Mouse (Mus musculus) embryonic stem cell, embryonic (primary cell): Measurements from ENCODE around the gene Apbb2.

ENCODE experiments used
- CTCF ChIA-PET, 4 experiments: fragments of 300-600 bp in 2 of 4; fragments of 350-600 bp in 2 of 4; sonication (Branson Sonifier 250); formaldehyde crosslinking; loops; one replicate each; lab custom pipeline; 2022; ENCODE audit warnings: inconsistent platforms in 2 of 4; lab: Charles Lee
- POLR2A ChIA-PET, 4 experiments: fragments of 300-600 bp in 2 of 4; fragments of 350-600 bp in 2 of 4; sonication (Branson Sonifier 250); formaldehyde crosslinking; loops; one replicate each; lab custom pipeline; 2022; ENCODE audit warnings: antibody characterized with exemption in 4 of 4, inconsistent platforms in 1 of 4; lab: Charles Lee

The Apbb2 gene

GRCm38 (mm10) chr5:66496881-66497360 is 121.7 kb downstream of the Apbb2 start:
- ChIA-PET CTCF (interaction anchor here in 2 of 4 experiments (0.7 to 1.6 kb wide), 2 partner anchors 121 to 127 kb away, joined by 3 to 6 read pairs; partner anchors contain the start of gene Apbb2 (in 1 of the 2)), POLR2A (no interaction called here)

GRCm38 (mm10) chr5:66494651-66495050 is 123.9 kb downstream of the Apbb2 start:
- ChIA-PET CTCF (no interaction called here), POLR2A (no interaction called here)

GRCm38 (mm10) chr5:66492563-66492960 is 126.0 kb downstream of the Apbb2 start:
- ChIA-PET CTCF (no interaction called here), POLR2A (no interaction called here)

- CTCF ChIA-PET = no interaction called here
- POLR2A ChIA-PET = no interaction called here
Observed at GRCm38 (mm10) chr5:66491907-66492562, 126.5 kb downstream of the Apbb2 start.

DNA sequence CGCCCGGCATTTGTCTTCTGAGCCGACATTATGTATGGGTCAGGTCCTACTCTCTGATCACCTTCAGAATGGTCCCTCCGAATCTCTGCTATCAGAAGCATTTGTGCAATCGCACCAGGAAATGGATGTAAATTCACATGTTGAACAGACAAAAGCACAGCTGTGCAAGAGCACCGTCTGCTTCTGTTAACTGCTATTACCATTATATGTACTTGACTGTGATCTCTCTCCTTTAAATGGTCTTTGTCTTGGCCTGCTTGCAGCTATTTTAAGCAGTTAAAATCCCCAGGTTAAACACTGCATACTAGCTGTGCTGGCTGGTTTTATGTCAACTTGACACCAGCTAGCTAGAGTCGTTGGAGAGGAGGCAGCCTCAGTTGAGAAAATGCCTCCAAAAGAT is 132.6 kb downstream of the Apbb2 start:
- ChIA-PET POLR2A (interaction anchor here in 2 of 4 experiments (0.7 to 1.3 kb wide), 6 partner anchors 9 to 190 kb away, joined by 3 to 8 read pairs (median 3); partner anchors contain the start of gene Uchl1 (in 1 of the 2)), CTCF (interaction anchor here in 3 of 4 experiments (0.6 kb wide), 3 partner anchors 132 to 449 kb away, joined by 3 to 6 read pairs (median 3); partner anchors contain the start of gene Apbb2 (in 1 of the 3))

DNA sequence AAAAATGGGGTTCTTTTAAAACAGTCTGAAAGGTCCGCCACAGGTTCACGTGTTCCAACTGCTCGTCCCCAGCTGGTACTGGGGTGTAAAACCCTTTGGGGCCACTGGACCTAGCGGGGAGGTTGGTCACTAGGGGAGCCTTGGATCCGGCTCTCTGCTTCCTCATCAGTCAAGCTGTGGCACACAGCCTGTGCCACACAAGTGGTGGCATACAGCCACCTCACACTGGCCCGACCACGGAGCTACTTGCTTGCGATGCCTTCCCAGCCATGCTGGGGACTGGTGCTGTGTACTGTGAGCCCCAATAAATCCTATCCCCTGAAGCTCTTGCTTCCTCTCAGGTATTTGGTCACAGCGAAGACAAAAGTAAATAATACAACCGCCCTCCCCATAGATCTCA is 142.3 kb downstream of the Apbb2 start:
- ChIA-PET CTCF (interaction anchor here (0.5 to 1.4 kb wide), 5 partner anchors 10 to 143 kb away, joined by 3 to 6 read pairs (median 3); partner anchors contain the start of gene Apbb2 (in 2 of the 4)), POLR2A (interaction anchor here in 2 of 4 experiments (0.7 to 2.1 kb wide), 8 partner anchors 9 to 200 kb away, joined by 3 to 10 read pairs (median 4); partner anchors contain the start of gene Uchl1 (in 1 of the 2))

DNA sequence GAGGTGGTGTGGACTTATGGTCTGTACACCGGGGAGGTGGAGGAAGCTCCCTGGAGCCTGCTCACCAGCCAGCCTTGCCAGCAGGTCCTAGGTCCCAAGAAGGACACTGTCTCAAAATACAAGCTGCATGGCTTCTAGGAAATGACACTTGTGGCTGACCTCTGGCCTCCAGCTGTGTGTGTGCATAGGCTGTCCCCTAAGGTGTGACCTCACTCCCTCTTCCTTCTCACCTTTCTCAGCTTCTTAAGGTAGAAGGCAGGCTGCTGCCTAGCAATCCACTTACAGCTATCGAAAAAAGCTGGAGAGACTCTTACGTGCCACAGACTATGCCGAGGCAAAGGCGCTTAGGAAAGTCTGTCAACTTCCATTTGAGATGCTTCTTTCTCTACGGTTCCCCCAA is 142.8 kb downstream of the Apbb2 start:
- POLR2A ChIA-PET = interaction anchor here in 2 of 4 experiments (0.7 to 2.1 kb wide), 7 partner anchors 9 to 200 kb away, joined by 3 to 10 read pairs (median 3); partner anchors contain the start of gene Uchl1 (in 1 of the 2)
- CTCF ChIA-PET = interaction anchor here in 3 of 4 experiments (0.5 to 1.4 kb wide), 3 partner anchors 10 to 83 kb away, joined by 3 to 6 read pairs (median 3); no protein-coding TSS in a partner anchor

DNA sequence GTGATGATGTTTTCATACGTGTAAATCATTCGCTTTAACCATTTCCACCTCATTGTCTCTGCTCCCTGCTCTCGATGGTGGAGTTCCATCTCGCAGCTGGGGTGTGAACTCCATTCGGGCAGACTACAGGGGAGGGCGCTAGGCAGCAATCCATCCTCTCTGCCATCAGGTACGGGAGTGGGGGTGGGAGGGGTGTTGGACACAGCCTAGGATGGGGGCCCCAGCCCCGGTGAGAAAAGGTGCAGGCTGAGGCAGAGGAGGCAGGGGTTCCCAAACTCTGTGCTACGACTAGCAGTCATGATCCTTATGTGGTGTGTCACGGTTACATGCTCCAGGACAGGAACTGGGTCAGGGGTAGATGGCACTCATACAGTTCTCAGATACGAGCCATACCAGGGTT is 144.4 kb downstream of the Apbb2 start:
- CTCF ChIA-PET = interaction anchor here in 1 of 4 experiments (0.5 kb wide), 1 partner anchor 76 kb away, joined by 4 read pairs; no protein-coding TSS in a partner anchor
- POLR2A ChIA-PET = interaction anchor here in 1 of 4 experiments (1.1 kb wide), 1 partner anchor 10 kb away, joined by 3 read pairs; no protein-coding TSS in a partner anchor

GRCm38 (mm10) chr5:66473599-66473998 is 145.0 kb downstream of the Apbb2 start:
- POLR2A ChIA-PET = interaction anchor here in 2 of 4 experiments (1.1 to 1.5 kb wide), 2 partner anchors 10 to 65 kb away, joined by 3 to 4 read pairs; no protein-coding TSS in a partner anchor
- CTCF ChIA-PET = interaction anchor here in 1 of 4 experiments (0.5 kb wide), 1 partner anchor 77 kb away, joined by 4 read pairs; no protein-coding TSS in a partner anchor

DNA sequence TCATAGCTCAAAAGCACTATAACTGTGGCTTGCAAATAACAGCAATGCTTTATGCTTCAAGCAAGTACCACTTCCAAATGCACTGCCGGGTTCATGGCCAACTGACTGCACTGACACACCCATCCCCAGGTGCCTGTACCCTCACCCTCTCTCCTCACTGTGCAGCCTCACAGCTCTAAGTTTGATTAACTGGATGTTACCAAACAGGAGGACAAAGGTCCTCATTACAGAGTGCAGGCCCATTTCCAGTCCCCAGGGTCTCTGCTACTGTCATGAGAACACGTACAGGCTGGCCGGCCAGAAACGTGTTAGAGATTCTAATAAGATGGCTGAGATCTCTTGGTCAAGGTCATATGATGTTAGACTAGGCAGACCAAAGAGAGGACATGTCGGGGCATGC is 147.7 kb downstream of the Apbb2 start:
- CTCF ChIA-PET = interaction anchor here in 1 of 4 experiments (0.5 kb wide), 1 partner anchor 80 kb away, joined by 4 read pairs; no protein-coding TSS in a partner anchor
- POLR2A ChIA-PET = interaction anchor here in 2 of 4 experiments (0.8 to 1.6 kb wide), 6 partner anchors 9 to 205 kb away, joined by 3 to 4 read pairs (median 3); partner anchors contain the start of gene Uchl1 (in 2 of the 2)

DNA sequence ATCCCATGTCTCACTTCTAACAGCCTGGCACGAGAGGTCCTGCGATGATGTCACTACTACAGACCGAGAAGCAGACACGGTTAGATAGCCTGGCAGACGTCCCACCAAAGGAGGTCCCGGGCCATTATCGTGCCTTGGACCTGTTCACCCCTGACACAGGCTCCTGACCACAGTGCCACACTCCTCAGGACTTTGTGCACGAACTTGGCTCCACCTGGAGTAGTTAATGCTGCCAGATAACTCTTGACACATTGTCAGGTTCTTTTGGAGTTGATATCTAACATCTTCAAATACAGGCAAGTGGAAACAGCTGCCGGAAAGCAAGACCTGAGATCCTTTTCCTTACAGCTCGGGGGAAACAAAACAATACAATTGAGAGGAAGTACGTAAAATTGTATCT is 148.9 kb downstream of the Apbb2 start:
- POLR2A ChIA-PET = no interaction called here
- CTCF ChIA-PET = no interaction called here

GRCm38 (mm10) chr5:66468331-66469001 is 150.1 kb downstream of the Apbb2 start:
- POLR2A ChIA-PET = interaction anchor here in 1 of 4 experiments (1.1 kb wide), 1 partner anchor 41 kb away, joined by 3 read pairs; no protein-coding TSS in a partner anchor
- CTCF ChIA-PET = no interaction called here

GRCm38 (mm10) chr5:66462665-66463064 is 155.9 kb downstream of the Apbb2 start:
- ChIA-PET POLR2A (interaction anchor here in 1 of 4 experiments (1.0 kb wide), 1 partner anchor 96 kb away, joined by 3 read pairs; no protein-coding TSS in a partner anchor), CTCF (no interaction called here)

DNA sequence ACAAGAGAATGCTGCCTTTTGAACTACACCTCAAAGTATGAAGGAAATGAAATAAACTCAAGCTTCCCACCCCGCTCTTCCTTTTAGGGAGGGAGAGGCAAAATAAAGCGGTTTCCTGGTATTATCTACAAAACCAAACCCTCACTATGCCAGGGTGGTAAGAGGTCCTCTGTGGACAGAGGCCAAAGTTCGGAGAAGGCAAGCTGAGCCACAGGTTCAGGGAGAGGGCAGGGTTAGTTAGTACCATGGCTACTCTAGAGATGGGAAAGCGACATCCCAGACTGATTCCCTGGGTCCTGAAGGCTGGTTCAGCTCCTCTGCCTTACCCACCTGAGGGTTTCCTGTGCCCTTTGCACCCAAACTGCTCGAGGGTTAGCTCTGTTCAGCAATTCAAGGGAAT is 159.7 kb downstream of the Apbb2 start:
- CTCF ChIA-PET = no interaction called here
- POLR2A ChIA-PET = interaction anchor here in 1 of 4 experiments (2.3 kb wide), 1 partner anchor 217 kb away, joined by 6 read pairs; the partner anchor contains the start of gene Uchl1

GRCm38 (mm10) chr5:66455271-66455670 is 163.3 kb downstream of the Apbb2 start:
- ChIA-PET POLR2A (no interaction called here), CTCF (no interaction called here)

GRCm38 (mm10) chr5:66454826-66455225 is 163.8 kb downstream of the Apbb2 start:
- POLR2A ChIA-PET = no interaction called here

DNA sequence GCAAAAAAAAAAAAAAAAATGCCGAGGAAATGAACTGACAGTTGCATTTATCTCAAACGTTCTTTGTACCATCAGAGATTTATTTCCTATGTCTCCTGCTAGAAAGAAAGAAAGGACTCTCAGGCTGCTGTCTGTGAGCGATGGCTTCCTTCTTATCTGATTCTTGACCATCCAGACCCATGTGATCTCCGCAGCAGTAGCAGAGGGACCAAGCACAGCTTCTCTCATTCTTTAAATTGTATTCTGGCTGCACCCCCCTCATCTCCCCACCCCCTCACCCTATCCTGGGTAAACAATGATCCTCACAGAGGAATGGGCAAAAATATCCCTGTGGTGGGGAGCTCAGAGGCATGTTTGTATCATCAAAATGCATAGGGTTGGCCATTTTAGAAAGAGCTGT is 165.5 kb downstream of the Apbb2 start:
- ChIA-PET CTCF (interaction anchor here in 3 of 4 experiments (0.5 to 0.9 kb wide), 4 partner anchors 30 to 1012 kb away, joined by 3 to 5 read pairs (median 3); no protein-coding TSS in a partner anchor), POLR2A (interaction anchor here in 2 of 4 experiments (0.5 to 0.7 kb wide), 2 partner anchors 45 to 348 kb away, joined by 3 to 4 read pairs; no protein-coding TSS in a partner anchor)

More at GRCm38 (mm10) chr5:66454826-66455225, 163.8 kb downstream of the Apbb2 start:
- CTCF ChIA-PET = no interaction called here

DNA sequence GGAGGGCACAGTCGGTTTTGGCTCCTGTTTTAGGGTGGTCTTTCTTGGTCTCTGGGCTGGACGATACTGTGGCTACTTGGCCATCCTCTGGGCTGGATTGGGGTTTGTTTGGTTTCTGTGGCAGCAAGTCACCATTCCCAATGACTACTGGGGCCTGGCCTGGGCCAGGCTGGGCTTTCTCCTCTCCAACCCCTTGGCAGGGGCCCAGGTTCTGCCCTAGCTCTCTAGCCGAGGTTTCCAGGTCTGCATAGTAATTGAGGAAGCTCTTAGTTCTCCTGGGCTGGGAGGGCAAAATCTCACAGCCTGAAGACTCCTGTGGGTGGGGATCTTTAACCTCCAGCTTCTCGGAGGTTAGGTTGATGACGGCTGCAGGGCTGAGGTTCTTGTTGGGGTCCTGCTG is 167.0 kb downstream of the Apbb2 start:
- POLR2A ChIA-PET = interaction anchor here in 1 of 4 experiments (0.5 to 1.3 kb wide), 4 partner anchors 9 to 148 kb away, joined by 3 read pairs; no protein-coding TSS in a partner anchor
- CTCF ChIA-PET = interaction anchor here in 1 of 4 experiments (1.0 kb wide), 1 partner anchor 226 kb away, joined by 3 read pairs; no protein-coding TSS in a partner anchor
